Mouse (Mus musculus) CH12.LX (cell line): ENCODE data around the gene Mtr.

Source experiments
- CHD1 ChIP-seq: IDR thresholded peaks from 2 replicates; pipeline ENCODE4 v1.6.1; 2012; ENCODE audit warnings: low read depth, low read length, improper control_type of control experiment, inconsistent platforms
- MEF2A ChIP-seq: IDR thresholded peaks from 2 replicates; pipeline ENCODE4 v1.6.1; 2014; ENCODE audit warnings: low read depth, mild to moderate bottlenecking, inconsistent platforms, low read length, improper control_type of control experiment, borderline replicate concordance
- TCF12 ChIP-seq: IDR thresholded peaks from 2 replicates; pipeline ENCODE4 v1.6.1; 2014; ENCODE audit warnings: low read depth, mild to moderate bottlenecking, inconsistent platforms, low read length, improper control_type of control experiment

- no peak for TF ChIP-seq MEF2A
- no peak for TF ChIP-seq CHD1
- no peak for TF ChIP-seq TCF12
These were observed 39.3 kb downstream of the Mtr start for GRCm38 (mm10) chr13:12218603-12219002.
